ENCODE assay signal across 12 mouse cellular contexts in the genomic region with DNA sequence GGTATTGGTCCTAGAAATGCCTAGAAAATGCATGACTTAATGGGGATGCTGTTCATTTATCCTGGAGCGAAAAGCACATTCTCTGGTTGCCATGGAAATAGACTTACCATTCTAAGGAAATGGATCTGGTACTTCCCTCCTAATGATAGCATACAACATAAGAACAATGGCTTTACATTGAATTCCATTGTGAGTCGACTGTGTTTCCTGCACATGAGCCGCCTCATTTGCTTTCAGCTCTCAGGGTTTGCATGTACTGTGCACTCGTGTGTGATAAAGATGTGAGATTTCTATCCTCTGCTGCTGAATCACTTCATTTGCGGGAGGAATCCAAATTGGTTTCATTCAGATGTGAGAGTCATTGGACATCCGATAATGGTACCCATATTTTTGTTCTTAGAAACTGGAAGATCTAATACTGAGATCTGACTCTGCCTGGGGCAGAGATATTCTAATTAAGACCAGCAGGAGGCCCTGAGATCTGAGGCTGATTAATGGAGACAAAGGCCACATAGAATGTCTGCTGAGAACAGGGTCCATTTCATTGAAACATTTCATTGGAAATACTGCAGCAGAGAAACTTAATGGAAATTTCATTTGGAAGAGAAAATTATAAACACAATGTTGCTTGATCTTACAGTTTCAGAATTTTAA.
DNase-seq lines count a peak whose midpoint lies in the region; ATAC-seq and TF ChIP-seq lines count a peak whose summit lies in the region.
"Had no signal": no experiment of that assay in that cellular context is flagged by ENCODE, and none has a peak within 500 bp of the region (broad histone marks: within the 10 kb centered on the region; RNA-seq: fewer than 3 reads in every experiment).

No protein-coding gene starts in this region.

- no peak overlapping the region for H3K4me3 ChIP-seq in embryonic facial prominence, embryonic 14.5 days (ENCODE audit: low read depth, low read length)
- H3K4me3 ChIP-seq in hindbrain, embryonic 14.5 days (replicated peaks; ENCODE audit: low read length), result no peak overlapping the region
- H3K4me3 ChIP-seq in neural tube, embryonic 14.5 days (ENCODE audit: low read depth, low read length), result no peak overlapping the region
- H3K4me3 ChIP-seq: heart, embryonic 10.5 days; intestine, embryonic 15.5 days had no signal

- TF ChIP-seq CTCF in brain, embryonic 14.5 days (IDR thresholded peaks at IDR 0.05; ENCODE audit: borderline replicate concordance, extremely low read depth, insufficient read depth, insufficient read length), result peak; percentile 29; the same call in 1 of the 2 replicates

- DNase-seq in brain, embryonic 14.5 days (ENCODE audit: low read depth), result peak; percentile 94
- DNase-seq in embryonic facial prominence, embryonic 14.5 days (ENCODE audit: low spot score), result peak; percentile 40
- DNase-seq in hindbrain, embryonic 14.5 days (ENCODE audit: low spot score), result peak; percentile 76
- no peak for DNase-seq in c-Kit-positive CD71-positive TER-119-positive erythroid progenitor cells, embryonic 14.5 days (ENCODE audit: low spot score)
- DNase-seq in heart, postnatal 14 days, result no peak
- DNase-seq: kidney, postnatal 4 days; thymus, adult 2 months had no signal

- TF ChIP-seq POLR2A in brain, embryonic 14.5 days (IDR thresholded peaks at IDR 0.05; ENCODE audit: borderline replicate concordance, extremely low read depth, insufficient read depth, insufficient read length, poor library complexity, severe bottlenecking), result no peak

- ATAC-seq in embryonic facial prominence, embryonic 14.5 days (ENCODE audit: low read depth), result peak; percentile 60; the same call in 1 of the 2 replicates
- peak; percentile 95 for ATAC-seq in hindbrain, embryonic 14.5 days (ENCODE audit: low FRiP score)
- ATAC-seq in neural tube, embryonic 14.5 days (ENCODE audit: low read depth), result peak; percentile 90
- ATAC-seq in cerebellum, adult (ENCODE audit: insufficient number of reproducible peaks, low FRiP score, low TSS enrichment), result no peak
- ATAC-seq: intestine, embryonic 15.5 days had no signal

- H3K27me3 ChIP-seq in embryonic facial prominence, embryonic 14.5 days (replicated peaks; ENCODE audit: control insufficient read depth, insufficient read depth, low read length), result no peaks in the 10 kb centered on the region
- 0 out of 2 replicates have a peak, but pooled peaks cover 9% of the 10 kb centered on the region for H3K27me3 ChIP-seq in hindbrain, embryonic 14.5 days (ENCODE audit: control insufficient read depth, insufficient read depth, low read length)
- no peaks in the 10 kb centered on the region for H3K27me3 ChIP-seq in neural tube, embryonic 14.5 days (ENCODE audit: control insufficient read depth, insufficient read depth, low read length)
- H3K27me3 ChIP-seq: intestine, embryonic 15.5 days had no signal

- no peak overlapping the region for H3K4me2 ChIP-seq in embryonic facial prominence, embryonic 14.5 days (ENCODE audit: low read depth, low read length)
- no peak overlapping the region for H3K4me2 ChIP-seq in hindbrain, embryonic 14.5 days (replicated peaks)
- no peak overlapping the region for H3K4me2 ChIP-seq in neural tube, embryonic 14.5 days (ENCODE audit: low read depth, low read length)
- H3K4me2 ChIP-seq: intestine, embryonic 15.5 days had no signal

- H3K9ac ChIP-seq in embryonic facial prominence, embryonic 14.5 days (ENCODE audit: low read depth, low read length), result no peak overlapping the region
- no peak overlapping the region for H3K9ac ChIP-seq in hindbrain, embryonic 14.5 days
- no peak overlapping the region for H3K9ac ChIP-seq in neural tube, embryonic 14.5 days (replicated peaks; ENCODE audit: low read depth, low read length)
- H3K9ac ChIP-seq: intestine, embryonic 15.5 days; liver, embryonic 14.5 days had no signal

- intact Hi-C loops in heart, postnatal 14 days (cut with DNase I), result no loop called here

- no peaks in the 10 kb centered on the region for H3K36me3 ChIP-seq in embryonic facial prominence, embryonic 14.5 days (ENCODE audit: control insufficient read depth, insufficient read depth, low read length)
- no peaks in the 10 kb centered on the region for H3K36me3 ChIP-seq in hindbrain, embryonic 14.5 days (replicated peaks; ENCODE audit: control insufficient read depth, insufficient read depth)
- no peaks in the 10 kb centered on the region for H3K36me3 ChIP-seq in neural tube, embryonic 14.5 days (ENCODE audit: control insufficient read depth, insufficient read depth, low read length)
- H3K36me3 ChIP-seq: heart, embryonic 10.5 days; intestine, embryonic 15.5 days had no signal

- no peak overlapping the region for H3K27ac ChIP-seq in embryonic facial prominence, embryonic 14.5 days (replicated peaks; ENCODE audit: low read depth, low read length)
- H3K27ac ChIP-seq in hindbrain, embryonic 14.5 days, result peak overlapping the region; percentile 81
- H3K27ac ChIP-seq in neural tube, embryonic 14.5 days (ENCODE audit: low read depth, low read length), result peak overlapping the region; percentile 72
- H3K27ac ChIP-seq: heart, embryonic 10.5 days; intestine, embryonic 15.5 days; liver, embryonic 14.5 days had no signal

- no peaks in the 10 kb centered on the region for H3K4me1 ChIP-seq in embryonic facial prominence, embryonic 14.5 days (ENCODE audit: control insufficient read depth, insufficient read depth, low read length)
- peaks cover 15% of the 10 kb centered on the region for H3K4me1 ChIP-seq in hindbrain, embryonic 14.5 days (replicated peaks; ENCODE audit: control insufficient read depth, insufficient read depth, low read length)
- H3K4me1 ChIP-seq in neural tube, embryonic 14.5 days (ENCODE audit: control insufficient read depth, insufficient read depth, low read length), result peaks cover 6% of the 10 kb centered on the region; the same call in 1 of the 2 replicates

- H3K9me3 ChIP-seq in embryonic facial prominence, embryonic 14.5 days (ENCODE audit: control insufficient read depth, low read length), result no peaks in the 10 kb centered on the region; the same call in 1 of the 2 replicates
- peaks cover 5% of the 10 kb centered on the region; the same call in 1 of the 2 replicates for H3K9me3 ChIP-seq in hindbrain, embryonic 14.5 days (ENCODE audit: control insufficient read depth, low read length)
- H3K9me3 ChIP-seq in neural tube, embryonic 14.5 days (ENCODE audit: control insufficient read depth, low read length), result no peaks in the 10 kb centered on the region
- H3K9me3 ChIP-seq: heart, embryonic 10.5 days; intestine, embryonic 15.5 days had no signal

- 40% methylated on average over 6 of the region's 6 CpGs for WGBS in embryonic facial prominence, embryonic 14.5 days
- 8% methylated on average over 6 of the region's 6 CpGs for WGBS in hindbrain, embryonic 14.5 days
- 18% methylated on average over 6 of the region's 6 CpGs for WGBS in neural tube, embryonic 14.5 days

Comparison
In these comparisons a context has a peak if more than half of its experiments do, and no peak if none do; other contexts are left out.
1. DNase-seq: peak in brain, embryonic 14.5 days (single experiment), embryonic facial prominence, embryonic 14.5 days (single experiment) and hindbrain, embryonic 14.5 days (single experiment); none in c-Kit-positive CD71-positive TER-119-positive erythroid progenitor cells, embryonic 14.5 days (single experiment) and heart, postnatal 14 days (0 of 2).